Mouse (Mus musculus) olfactory bulb, adult 2 months (tissue): ENCODE measurements around the gene Itga3.

ENCODE experiments used
- CTCF ChIP-seq: fragments of 200-500 bp; IDR thresholded peaks from 2 replicates; pipeline ENCODE4 v1.5.1; 2012; ENCODE audit warnings: low read depth, mild to moderate bottlenecking, low read length, moderate library complexity; ENCODE audit not compliant: insufficient read depth
- POLR2A ChIP-seq: fragments of 200-500 bp; IDR thresholded peaks from 2 replicates; pipeline ENCODE4 v1.6.1; 2012; ENCODE audit warnings: mild to moderate bottlenecking, low read depth, low read length, moderate library complexity; ENCODE audit not compliant: insufficient read depth

- TF ChIP-seq CTCF (no peak), POLR2A (no peak)
Observed at GRCm38 (mm10) chr11:95015484-95015883, 61.1 kb downstream of the Itga3 start.
